Mouse (Mus musculus): ENCODE data around the gene Cacnb4. TPM values are rescaled to one million over a fixed set of nuclear protein-coding genes. Genes with fewer than 3 reads are reported as not detected.
A peak's percentile ranks its signal among the peaks of the same experiment; 100 is the strongest.

Cacnb4 gene
- polyA plus RNA-seq, 1 experiment from 2014 or later = 14.1 TPM

- H3K36me3 ChIP-seq (ENCODE audit: control insufficient read depth, insufficient read depth) = peaks cover under 1% of the 10 kb centered on the region; the same call in 1 of the 2 replicates
- WGBS = 25% methylated on average over 8 of the region's 8 CpGs
- H3K27me3 ChIP-seq (replicated peaks; ENCODE audit: control insufficient read depth, insufficient read depth, low read length) = no peaks in the 10 kb centered on the region
- H3K9me3 ChIP-seq (ENCODE audit: control insufficient read depth, low read length) = peaks cover under 1% of the 10 kb centered on the region; the same call in 1 of the 2 replicates
- peaks cover 24% of the 10 kb centered on the region for H3K4me1 ChIP-seq (replicated peaks; ENCODE audit: control insufficient read depth, insufficient read depth, low read length)
- H3K9ac ChIP-seq (replicated peaks; ENCODE audit: low read depth, low read length) = peak overlapping the region; percentile 55
- H3K4me2 ChIP-seq (ENCODE audit: low read length) = peak overlapping the region; percentile 56
- peak; percentile 99 for ATAC-seq
- peak overlapping the region; percentile 49 for H3K4me3 ChIP-seq (replicated peaks; ENCODE audit: low read length)
- peak overlapping the region; percentile 76 for H3K27ac ChIP-seq (ENCODE audit: low read length)
These were observed 118.2 kb downstream of the Cacnb4 start for GRCm38 (mm10) chr2:52558411-52558810.

- peak overlapping the region; percentile 56 for H3K4me2 ChIP-seq (ENCODE audit: low read length)
- peaks cover 3% of the 10 kb centered on the region; the same call in 1 of the 2 replicates for H3K36me3 ChIP-seq (ENCODE audit: control insufficient read depth, insufficient read depth)
- peak; percentile 84 for ATAC-seq
- H3K9me3 ChIP-seq (ENCODE audit: control insufficient read depth, low read length) = peaks cover 3% of the 10 kb centered on the region; the same call in 1 of the 2 replicates
- WGBS = 12% methylated on average over 12 of the region's 12 CpGs
- H3K27me3 ChIP-seq (replicated peaks; ENCODE audit: control insufficient read depth, insufficient read depth, low read length) = no peaks in the 10 kb centered on the region
- peak overlapping the region; percentile 55 for H3K9ac ChIP-seq (replicated peaks; ENCODE audit: low read depth, low read length)
- peaks cover 24% of the 10 kb centered on the region for H3K4me1 ChIP-seq (replicated peaks; ENCODE audit: control insufficient read depth, insufficient read depth, low read length)
- peak overlapping the region; percentile 49 for H3K4me3 ChIP-seq (replicated peaks; ENCODE audit: low read length)
- peak overlapping the region; percentile 76 for H3K27ac ChIP-seq (ENCODE audit: low read length)
These were observed 118.9 kb downstream of the Cacnb4 start for GRCm38 (mm10) chr2:52557503-52558275.

GRCm38 (mm10) chr2:52556961-52557326, 119.7 kb downstream of the Cacnb4 start:
- peak overlapping the region; percentile 56 for H3K4me2 ChIP-seq (ENCODE audit: low read length)
- H3K27ac ChIP-seq (ENCODE audit: low read length) = no peak overlapping the region
- ATAC-seq = no peak
- WGBS = 72% methylated on average over 4 of the region's 4 CpGs
- peak overlapping the region; percentile 49 for H3K4me3 ChIP-seq (replicated peaks; ENCODE audit: low read length)
- peaks cover 3% of the 10 kb centered on the region; the same call in 1 of the 2 replicates for H3K36me3 ChIP-seq (ENCODE audit: control insufficient read depth, insufficient read depth)
- no peaks in the 10 kb centered on the region for H3K27me3 ChIP-seq (replicated peaks; ENCODE audit: control insufficient read depth, insufficient read depth, low read length)
- H3K9me3 ChIP-seq (ENCODE audit: control insufficient read depth, low read length) = peaks cover 3% of the 10 kb centered on the region; the same call in 1 of the 2 replicates
- no peak overlapping the region for H3K9ac ChIP-seq (replicated peaks; ENCODE audit: low read depth, low read length)
- H3K4me1 ChIP-seq (replicated peaks; ENCODE audit: control insufficient read depth, insufficient read depth, low read length) = peaks cover 24% of the 10 kb centered on the region

GRCm38 (mm10) chr2:52556298-52556960, 120.2 kb downstream of the Cacnb4 start:
- no peak overlapping the region for H3K27ac ChIP-seq (ENCODE audit: low read length)
- 86% methylated on average over 20 of the region's 20 CpGs for WGBS
- H3K9ac ChIP-seq (replicated peaks; ENCODE audit: low read depth, low read length) = no peak overlapping the region
- H3K9me3 ChIP-seq (ENCODE audit: control insufficient read depth, low read length) = peaks cover 3% of the 10 kb centered on the region; the same call in 1 of the 2 replicates
- H3K4me2 ChIP-seq (ENCODE audit: low read length) = peak overlapping the region; percentile 56
- H3K4me3 ChIP-seq (replicated peaks; ENCODE audit: low read length) = peak overlapping the region; percentile 49
- peaks cover 3% of the 10 kb centered on the region; the same call in 1 of the 2 replicates for H3K36me3 ChIP-seq (ENCODE audit: control insufficient read depth, insufficient read depth)
- H3K4me1 ChIP-seq (replicated peaks; ENCODE audit: control insufficient read depth, insufficient read depth, low read length) = peaks cover 24% of the 10 kb centered on the region
- H3K27me3 ChIP-seq (replicated peaks; ENCODE audit: control insufficient read depth, insufficient read depth, low read length) = no peaks in the 10 kb centered on the region
- no peak for ATAC-seq

GRCm38 (mm10) chr2:52548401-52548800, 128.2 kb downstream of the Cacnb4 start:
- no peak for ATAC-seq
- H3K27ac ChIP-seq (ENCODE audit: low read length) = no peak overlapping the region
- no peak overlapping the region for H3K4me2 ChIP-seq (ENCODE audit: low read length)
- H3K27me3 ChIP-seq (replicated peaks; ENCODE audit: control insufficient read depth, insufficient read depth, low read length) = no peaks in the 10 kb centered on the region
- no peak overlapping the region for H3K9ac ChIP-seq (replicated peaks; ENCODE audit: low read depth, low read length)
- 98% methylated on average over 3 of the region's 3 CpGs for WGBS
- no peaks in the 10 kb centered on the region for H3K4me1 ChIP-seq (replicated peaks; ENCODE audit: control insufficient read depth, insufficient read depth, low read length)
- peaks cover 6% of the 10 kb centered on the region; the same call in 1 of the 2 replicates for H3K36me3 ChIP-seq (ENCODE audit: control insufficient read depth, insufficient read depth)
- H3K9me3 ChIP-seq (ENCODE audit: control insufficient read depth, low read length) = peaks cover 5% of the 10 kb centered on the region
- no peak overlapping the region for H3K4me3 ChIP-seq (replicated peaks; ENCODE audit: low read length)

GRCm38 (mm10) chr2:52547331-52547730, 129.3 kb downstream of the Cacnb4 start:
- Histone ChIP-seq H3K27ac (ENCODE audit: low read length) (no peak overlapping the region), H3K4me2 (ENCODE audit: low read length) (no peak overlapping the region), H3K36me3 (ENCODE audit: control insufficient read depth, insufficient read depth) (peaks cover 4% of the 10 kb centered on the region; the same call in 1 of the 2 replicates), H3K4me1 (replicated peaks; ENCODE audit: control insufficient read depth, insufficient read depth, low read length) (no peaks in the 10 kb centered on the region), H3K9ac (replicated peaks; ENCODE audit: low read depth, low read length) (no peak overlapping the region), H3K27me3 (replicated peaks; ENCODE audit: control insufficient read depth, insufficient read depth, low read length) (no peaks in the 10 kb centered on the region), H3K9me3 (ENCODE audit: control insufficient read depth, low read length) (peaks cover 3% of the 10 kb centered on the region; the same call in 1 of the 2 replicates), H3K4me3 (replicated peaks; ENCODE audit: low read length) (no peak overlapping the region)
- no peak for ATAC-seq
- 80% methylated on average over 11 of the region's 11 CpGs for WGBS

- 93% methylated on average over 2 of the region's 2 CpGs for WGBS
- no peaks in the 10 kb centered on the region for H3K27me3 ChIP-seq (replicated peaks; ENCODE audit: control insufficient read depth, insufficient read depth, low read length)
- H3K9ac ChIP-seq (replicated peaks; ENCODE audit: low read depth, low read length) = no peak overlapping the region
- no peak overlapping the region for H3K27ac ChIP-seq (ENCODE audit: low read length)
- no peak for ATAC-seq
- H3K9me3 ChIP-seq (ENCODE audit: control insufficient read depth, low read length) = peaks cover 3% of the 10 kb centered on the region; the same call in 1 of the 2 replicates
- H3K36me3 ChIP-seq (ENCODE audit: control insufficient read depth, insufficient read depth) = peaks cover 4% of the 10 kb centered on the region; the same call in 1 of the 2 replicates
- H3K4me2 ChIP-seq (ENCODE audit: low read length) = no peak overlapping the region
- no peak overlapping the region for H3K4me3 ChIP-seq (replicated peaks; ENCODE audit: low read length)
- H3K4me1 ChIP-seq (replicated peaks; ENCODE audit: control insufficient read depth, insufficient read depth, low read length) = no peaks in the 10 kb centered on the region
These were observed 132.1 kb downstream of the Cacnb4 start for GRCm38 (mm10) chr2:52544527-52544926.

- no peak for ATAC-seq
- no peak overlapping the region for H3K4me2 ChIP-seq (ENCODE audit: low read length)
- H3K27me3 ChIP-seq (replicated peaks; ENCODE audit: control insufficient read depth, insufficient read depth, low read length) = no peaks in the 10 kb centered on the region
- no peak overlapping the region for H3K27ac ChIP-seq (ENCODE audit: low read length)
- H3K4me3 ChIP-seq (replicated peaks; ENCODE audit: low read length) = no peak overlapping the region
- H3K9ac ChIP-seq (replicated peaks; ENCODE audit: low read depth, low read length) = no peak overlapping the region
- 93% methylated on average over 4 of the region's 4 CpGs for WGBS
- H3K9me3 ChIP-seq (ENCODE audit: control insufficient read depth, low read length) = peaks cover 3% of the 10 kb centered on the region; the same call in 1 of the 2 replicates
- H3K36me3 ChIP-seq (ENCODE audit: control insufficient read depth, insufficient read depth) = peaks cover 4% of the 10 kb centered on the region; the same call in 1 of the 2 replicates
- H3K4me1 ChIP-seq (replicated peaks; ENCODE audit: control insufficient read depth, insufficient read depth, low read length) = no peaks in the 10 kb centered on the region
These were observed 135.6 kb downstream of the Cacnb4 start for GRCm38 (mm10) chr2:52541068-52541467.

GRCm38 (mm10) chr2:52539318-52539717, 137.3 kb downstream of the Cacnb4 start:
- Histone ChIP-seq H3K4me2 (ENCODE audit: low read length) (no peak overlapping the region), H3K4me3 (replicated peaks; ENCODE audit: low read length) (no peak overlapping the region), H3K9me3 (ENCODE audit: control insufficient read depth, low read length) (no peaks in the 10 kb centered on the region), H3K4me1 (replicated peaks; ENCODE audit: control insufficient read depth, insufficient read depth, low read length) (no peaks in the 10 kb centered on the region), H3K27ac (ENCODE audit: low read length) (no peak overlapping the region), H3K9ac (replicated peaks; ENCODE audit: low read depth, low read length) (no peak overlapping the region), H3K27me3 (replicated peaks; ENCODE audit: control insufficient read depth, insufficient read depth, low read length) (no peaks in the 10 kb centered on the region), H3K36me3 (ENCODE audit: control insufficient read depth, insufficient read depth) (no peaks in the 10 kb centered on the region)
- WGBS = 87% methylated on average over 6 of the region's 6 CpGs
- ATAC-seq = no peak
